Mouse (Mus musculus): Measurements from ENCODE around the gene Ppp6r1. TPM values are rescaled to one million over a fixed set of nuclear protein-coding genes. Genes with fewer than 3 reads are reported as not detected.
"Not testable (repeated sequence)": the region's sequence is repeated elsewhere in the genome, so short reads cannot be mapped to it uniquely, and the experiment has no call there.

Ppp6r1 gene
- polyA plus RNA-seq, 3 experiments from 2014 or later = 7.7 to 13.6 (median 9.7) TPM

GRCm38 (mm10) chr7:4612956-4613355 lies 45.9 kb downstream of the Ppp6r1 start:
- no peak for ATAC-seq

GRCm38 (mm10) chr7:4612386-4612785 lies 46.4 kb downstream of the Ppp6r1 start:
- no peak for ATAC-seq

GRCm38 (mm10) chr7:4611921-4612341 lies 46.9 kb downstream of the Ppp6r1 start:
- ATAC-seq = no peak

- ATAC-seq = no peak
These were observed 47.3 kb downstream of the Ppp6r1 start for GRCm38 (mm10) chr7:4611511-4611910.

DNA sequence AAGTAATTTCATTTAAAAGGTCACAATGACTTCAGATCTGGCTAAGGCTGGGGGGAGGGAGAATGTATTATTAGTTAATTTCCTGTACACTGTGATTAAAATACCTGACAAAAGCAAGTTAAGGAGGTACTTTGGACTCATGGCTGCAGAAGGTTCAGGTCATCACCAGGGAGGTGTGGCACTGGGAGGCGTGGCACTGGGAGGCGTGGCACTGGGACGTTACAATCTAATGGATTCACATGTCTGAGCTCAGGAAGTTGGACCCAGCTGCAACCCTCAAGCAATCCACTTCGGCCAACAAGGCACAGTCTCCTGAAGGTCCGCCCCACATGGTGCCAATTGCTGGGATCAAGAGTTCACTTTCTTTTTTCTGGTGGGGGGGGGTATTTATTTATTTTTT lies 50.8 kb downstream of the Ppp6r1 start:
- no peak for ATAC-seq

GRCm38 (mm10) chr7:4603873-4604272 lies 54.9 kb downstream of the Ppp6r1 start, which contains the start of gene Ptprh:
Gene Ptprh, minus strand, starts transcription at chr7:4604041.
- no peak for ATAC-seq

- ATAC-seq = no peak
These were observed 55.9 kb downstream of the Ppp6r1 start for GRCm38 (mm10) chr7:4602969-4603368.

GRCm38 (mm10) chr7:4597046-4597445 lies 61.8 kb downstream of the Ppp6r1 start:
- ATAC-seq = not testable (repeated sequence)

Other genes starting within 250 kb of the Ppp6r1 start
- gene Rdh13, start 213.4 kb downstream of the Ppp6r1 start, polyA plus RNA-seq (2017; shearing (Covaris generic)) = 10 to 100 TPM in 2 of 3 experiments, 1 to 10 TPM in 1; 6.2 to 24.7 (median 17.4) TPM
- gene Eps8l1, start 198.3 kb downstream of the Ppp6r1 start, polyA plus RNA-seq (2017; shearing (Covaris generic)) = 10 to 100 TPM in 2 of 3 experiments, 1 to 10 TPM in 1; 3.8 to 22.3 (median 12.5) TPM
- 10 to 100 TPM; 19.1 to 23.9 (median 19.4) TPM for gene Ppp1r12c, start 157.3 kb downstream of the Ppp6r1 start, polyA plus RNA-seq (2017; shearing (Covaris generic))
- gene Tnnt1, start 142.6 kb downstream of the Ppp6r1 start, polyA plus RNA-seq (2017; shearing (Covaris generic)) = 1 to 10 TPM; 6.4 to 8.0 (median 6.9) TPM
- gene Tnni3, start 134.8 kb downstream of the Ppp6r1 start, polyA plus RNA-seq (2017; shearing (Covaris generic)) = 1 to 10 TPM in 2 of 3 experiments, under 1 TPM in 1; 0.48 to 3.4 (median 1.4) TPM
- 1 to 10 TPM; 1.3 to 2.1 (median 1.3) TPM for gene Dnaaf3, start 126.6 kb downstream of the Ppp6r1 start, polyA plus RNA-seq (2017; shearing (Covaris generic))
- gene Syt5, start 111.5 kb downstream of the Ppp6r1 start, polyA plus RNA-seq (2017; shearing (Covaris generic)) = under 1 TPM in 1 of 3 experiments, not detected in 2; 0.83 TPM
- not detected for gene Ptprh, start 55.0 kb downstream of the Ppp6r1 start, polyA plus RNA-seq (2017; shearing (Covaris generic))
- gene Tmem86b, start 27.6 kb downstream of the Ppp6r1 start, polyA plus RNA-seq (2017; shearing (Covaris generic)) = 1 to 10 TPM; 3.1 to 4.1 (median 4.0) TPM
- gene Hspbp1, start 26.0 kb upstream of the Ppp6r1 start, polyA plus RNA-seq (2017; shearing (Covaris generic)) = 10 to 100 TPM; 41.5 to 52.0 (median 46.5) TPM
- gene Brsk1, start 31.6 kb upstream of the Ppp6r1 start, polyA plus RNA-seq (2017; shearing (Covaris generic)) = under 1 TPM in 1 of 3 experiments, not detected in 2; 0.62 TPM
- not detected for gene Tmem150b, start 66.2 kb upstream of the Ppp6r1 start, polyA plus RNA-seq (2017; shearing (Covaris generic))
- gene Kmt5c, start 81.1 kb upstream of the Ppp6r1 start, polyA plus RNA-seq (2017; shearing (Covaris generic)) = 10 to 100 TPM; 22.6 to 25.7 (median 24.9) TPM
- gene Cox6b2, start 94.1 kb upstream of the Ppp6r1 start, polyA plus RNA-seq (2017; shearing (Covaris generic)) = 1 to 10 TPM in 1 of 3 experiments, under 1 TPM in 1, not detected in 1; 0.86 to 1.4 TPM
- not detected for gene Fam71e2, start 112.3 kb upstream of the Ppp6r1 start, polyA plus RNA-seq (2017; shearing (Covaris generic))
- gene Il11, start 123.8 kb upstream of the Ppp6r1 start, polyA plus RNA-seq (2017; shearing (Covaris generic)) = not detected
- not detected for gene Tmem190, start 123.9 kb upstream of the Ppp6r1 start, polyA plus RNA-seq (2017; shearing (Covaris generic))
- gene Tmem238, start 130.6 kb upstream of the Ppp6r1 start, polyA plus RNA-seq (2017; shearing (Covaris generic)) = under 1 TPM in 1 of 3 experiments, not detected in 2; 0.90 TPM
- 100 to 1,000 TPM; 324 to 638 (median 419) TPM for gene Rpl28, start 133.9 kb upstream of the Ppp6r1 start, polyA plus RNA-seq (2017; shearing (Covaris generic))
- 10 to 100 TPM; 13.2 to 64.5 (median 31.1) TPM for gene Ube2s, start 153.6 kb upstream of the Ppp6r1 start, polyA plus RNA-seq (2017; shearing (Covaris generic))
- gene Shisa7, start 185.7 kb upstream of the Ppp6r1 start, polyA plus RNA-seq (2017; shearing (Covaris generic)) = not detected
- 10 to 100 TPM; 26.6 to 36.5 (median 34.4) TPM for gene Isoc2b, start 211.2 kb upstream of the Ppp6r1 start, polyA plus RNA-seq (2017; shearing (Covaris generic))
- gene Isoc2a, start 218.1 kb upstream of the Ppp6r1 start, polyA plus RNA-seq (2017; shearing (Covaris generic)) = under 1 TPM; 0.58 to 0.92 (median 0.70) TPM
- not detected for gene Gm36210, start 247.5 kb upstream of the Ppp6r1 start, polyA plus RNA-seq (2017; shearing (Covaris generic))

Data from inflammation-experienced regulatory T-cells, adult 6 months (primary cell).